Mouse (Mus musculus): ENCODE results near the gene Rpl36. TPM values are rescaled to one million over a fixed set of nuclear protein-coding genes. Genes with fewer than 3 reads are reported as not detected.

Rpl36 gene
- total RNA-seq, 2 experiments from 2014 or later = 782 to 1,354 TPM

- ATAC-seq (ENCODE audit: poor library complexity, severe bottlenecking) = no peak
Observed at GRCm38 (mm10) chr17:56634023-56634422, 20.8 kb downstream of the Rpl36 start.

- ATAC-seq (ENCODE audit: poor library complexity, severe bottlenecking) = no peak
Observed at GRCm38 (mm10) chr17:56643237-56643636, 30.0 kb downstream of the Rpl36 start.

- ATAC-seq (ENCODE audit: poor library complexity, severe bottlenecking) = no peak
Observed at GRCm38 (mm10) chr17:56647546-56647945, 34.3 kb downstream of the Rpl36 start.

- no peak for ATAC-seq (ENCODE audit: poor library complexity, severe bottlenecking)
Observed at GRCm38 (mm10) chr17:56651801-56652200, 38.6 kb downstream of the Rpl36 start.

GRCm38 (mm10) chr17:56654771-56655170, 41.6 kb downstream of the Rpl36 start:
- no peak for ATAC-seq (ENCODE audit: poor library complexity, severe bottlenecking)

- no peak for ATAC-seq (ENCODE audit: poor library complexity, severe bottlenecking)
Observed at GRCm38 (mm10) chr17:56655311-56655710, 42.1 kb downstream of the Rpl36 start.

GRCm38 (mm10) chr17:56656171-56656570, 43.0 kb downstream of the Rpl36 start:
- no peak for ATAC-seq (ENCODE audit: poor library complexity, severe bottlenecking)

- no peak for ATAC-seq (ENCODE audit: poor library complexity, severe bottlenecking)
Observed at GRCm38 (mm10) chr17:56663659-56664058, 50.4 kb downstream of the Rpl36 start.

Other genes starting within 250 kb of the Rpl36 start
- 18.1 and 18.6 TPM in 2 replicates for gene Ptprs, start 136.9 kb upstream of the Rpl36 start, total RNA-seq (2015)
- 17.3 and 52.6 TPM in 2 replicates for gene Ptprs, start 136.9 kb upstream of the Rpl36 start, total RNA-seq (2017)
- gene Znrf4, start 101.0 kb upstream of the Rpl36 start, total RNA-seq (2015) = not detected in 2 replicates
- not detected in 2 replicates for gene Znrf4, start 101.0 kb upstream of the Rpl36 start, total RNA-seq (2017)
- 0.71 and 1.2 TPM in 2 replicates for gene Gm20219, start 59.0 kb upstream of the Rpl36 start, total RNA-seq (2015)
- gene Gm20219, start 59.0 kb upstream of the Rpl36 start, total RNA-seq (2017) = 0.44 and 0.49 TPM in 2 replicates
- gene Safb2, start 28.8 kb upstream of the Rpl36 start, total RNA-seq (2015) = 54.5 and 68.8 TPM in 2 replicates
- 78.1 and 92.6 TPM in 2 replicates for gene Safb2, start 28.8 kb upstream of the Rpl36 start, total RNA-seq (2017)
- gene Safb, start 28.6 kb upstream of the Rpl36 start, total RNA-seq (2015) = 53.5 and 59.6 TPM in 2 replicates
- gene Safb, start 28.6 kb upstream of the Rpl36 start, total RNA-seq (2017) = 65.8 and 76.1 TPM in 2 replicates
- gene 2410015M20Rik, start 3.6 kb upstream of the Rpl36 start, total RNA-seq (2015) = 43.6 and 52.6 TPM in 2 replicates
- 48.3 and 64.2 TPM in 2 replicates for gene 2410015M20Rik, start 3.6 kb upstream of the Rpl36 start, total RNA-seq (2017)
- gene Lonp1, start 13.5 kb downstream of the Rpl36 start, total RNA-seq (2015) = 9.1 TPM in 2 replicates
- gene Lonp1, start 13.5 kb downstream of the Rpl36 start, total RNA-seq (2017) = 19.5 and 23.4 TPM in 2 replicates
- gene Catsperd, start 14.7 kb downstream of the Rpl36 start, total RNA-seq (2015) = 0.18 TPM in 1 of 2 replicates, not detected in the other
- gene Catsperd, start 14.7 kb downstream of the Rpl36 start, total RNA-seq (2017) = not detected in 2 replicates
- 20.2 and 25.0 TPM in 2 replicates for gene Ranbp3, start 59.9 kb downstream of the Rpl36 start, total RNA-seq (2015)
- 52.9 and 60.9 TPM in 2 replicates for gene Ranbp3, start 59.9 kb downstream of the Rpl36 start, total RNA-seq (2017)
- 108 and 113 TPM in 2 replicates for gene Ndufa11, start 104.4 kb downstream of the Rpl36 start, total RNA-seq (2015)
- 77.8 and 92.8 TPM in 2 replicates for gene Ndufa11, start 104.4 kb downstream of the Rpl36 start, total RNA-seq (2017)
- gene Vmac, start 104.6 kb downstream of the Rpl36 start, total RNA-seq (2015) = 3.6 and 4.1 TPM in 2 replicates
- gene Vmac, start 104.6 kb downstream of the Rpl36 start, total RNA-seq (2017) = 2.7 and 2.8 TPM in 2 replicates
- not detected in 2 replicates for gene Nrtn, start 144.1 kb downstream of the Rpl36 start, total RNA-seq (2015)
- not detected in 2 replicates for gene Nrtn, start 144.1 kb downstream of the Rpl36 start, total RNA-seq (2017)
- gene Dus3l, start 151.3 kb downstream of the Rpl36 start, total RNA-seq (2015) = 8.4 and 8.7 TPM in 2 replicates
- gene Dus3l, start 151.3 kb downstream of the Rpl36 start, total RNA-seq (2017) = 10.5 and 14.6 TPM in 2 replicates
- gene Prr22, start 156.8 kb downstream of the Rpl36 start, total RNA-seq (2015) = 0.32 and 0.85 TPM in 2 replicates
- not detected in 2 replicates for gene Prr22, start 156.8 kb downstream of the Rpl36 start, total RNA-seq (2017)
- gene Rfx2, start 217.6 kb downstream of the Rpl36 start, total RNA-seq (2015) = 5.0 and 5.2 TPM in 2 replicates
- gene Rfx2, start 217.6 kb downstream of the Rpl36 start, total RNA-seq (2017) = 1.7 and 2.8 TPM in 2 replicates